Mouse (Mus musculus) CH12.LX (cell line): ENCODE results near the gene Hoxb5.

Experiments
- BHLHE40 ChIP-seq: IDR thresholded peaks from 2 replicates; pipeline ENCODE4 v1.6.1; 2011; ENCODE audit warnings: mild to moderate bottlenecking, low read depth, low read length, improper control_type of control experiment
- CTCF ChIP-seq, 2 experiments: IDR thresholded peaks in 1 of 2; conservative IDR thresholded peaks in 1 of 2; 2 replicates each; pipeline ENCODE4 v1.5.1; 2011 to 2012; ENCODE audit warnings: low read depth in 2 of 2, low read length in 2 of 2, improper control_type of control experiment in 1 of 2, inconsistent platforms in 1 of 2, mild to moderate bottlenecking in 1 of 2, moderate library complexity in 1 of 2
- EP300 ChIP-seq: IDR thresholded peaks from 2 replicates; pipeline ENCODE4 v1.6.1; 2011; ENCODE audit warnings: low read length, improper control_type of control experiment
- JUN ChIP-seq: IDR thresholded peaks from 2 replicates; pipeline ENCODE4 v1.6.1; 2011; ENCODE audit warnings: low read depth, mild to moderate bottlenecking, low read length, improper control_type of control experiment, moderate library complexity; ENCODE audit not compliant: insufficient read depth
- MAFK ChIP-seq: IDR thresholded peaks from 2 replicates; pipeline ENCODE4 v1.6.1; 2011; ENCODE audit warnings: low read length, improper control_type of control experiment; ENCODE audit not compliant: insufficient replicate concordance
- MAX ChIP-seq: IDR thresholded peaks from 2 replicates; pipeline ENCODE4 v1.6.1; 2011; ENCODE audit warnings: low read length, improper control_type of control experiment
- MXI1 ChIP-seq: IDR thresholded peaks from 2 replicates; pipeline ENCODE4 v1.6.1; 2011; ENCODE audit warnings: mild to moderate bottlenecking, low read depth, low read length, improper control_type of control experiment
- NELFE ChIP-seq: IDR thresholded peaks from 2 replicates; pipeline ENCODE4 v1.6.1; 2011; ENCODE audit warnings: low read depth, low read length, improper control_type of control experiment
- POLR2A ChIP-seq: IDR thresholded peaks from 2 replicates; pipeline ENCODE4 v1.6.1; 2011; ENCODE audit warnings: low read depth, mild to moderate bottlenecking, improper control_type of control experiment, low read length
- ZNF384 ChIP-seq: IDR thresholded peaks from 2 replicates; pipeline ENCODE4 v1.6.1; 2012; ENCODE audit warnings: low read depth, low read length, improper control_type of control experiment, inconsistent platforms

DNA sequence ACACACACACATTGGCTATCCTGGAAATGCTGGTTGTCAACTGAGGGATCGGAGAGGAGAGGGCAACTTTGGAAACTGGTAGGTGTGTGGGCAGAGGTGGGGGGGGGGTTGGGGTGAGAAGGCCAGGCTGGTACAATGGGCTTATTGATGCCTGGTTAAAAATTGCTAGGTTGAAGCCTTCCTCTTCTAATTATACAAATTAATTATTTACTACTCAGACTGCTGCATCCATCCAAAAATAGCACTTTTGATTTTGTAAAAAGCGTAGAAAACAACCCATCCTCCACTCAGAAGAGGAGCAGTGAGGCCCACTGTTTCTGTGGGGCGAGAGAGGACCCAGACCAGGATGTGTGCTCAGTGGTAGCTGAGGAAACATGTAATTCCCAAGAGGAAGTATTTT lies 31.9 kb downstream of the Hoxb5 start:
- TF ChIP-seq JUN, result no peak
- TF ChIP-seq CTCF (conservative IDR thresholded peaks at IDR 0.05 in 1 of 2, IDR thresholded peaks at IDR 0.05 in 1 of 2; ENCODE audit: low read depth in 2 of 2, low read length in 2 of 2), result no peak
- TF ChIP-seq MXI1, result no peak
- TF ChIP-seq BHLHE40, result no peak
- no peak for TF ChIP-seq MAX
- TF ChIP-seq ZNF384, result no peak
- TF ChIP-seq EP300, result no peak
- TF ChIP-seq POLR2A, result no peak
- TF ChIP-seq NELFE, result no peak
- no peak for TF ChIP-seq MAFK
